Mouse (Mus musculus) liver (tissue): ENCODE data around the gene Alg12.
A peak's percentile ranks its signal among the peaks of the same experiment; 100 is the strongest.
"Not testable (repeated sequence)": the region's sequence is repeated elsewhere in the genome, so short reads cannot be mapped to it uniquely, and the experiment has no call there.

Experiments
- DNase-seq: peaks from one replicate; pipeline ENCODE4 v3.0.0-alpha.2; 2020; ENCODE audit warnings: mixed read lengths

The Alg12 gene

DNA sequence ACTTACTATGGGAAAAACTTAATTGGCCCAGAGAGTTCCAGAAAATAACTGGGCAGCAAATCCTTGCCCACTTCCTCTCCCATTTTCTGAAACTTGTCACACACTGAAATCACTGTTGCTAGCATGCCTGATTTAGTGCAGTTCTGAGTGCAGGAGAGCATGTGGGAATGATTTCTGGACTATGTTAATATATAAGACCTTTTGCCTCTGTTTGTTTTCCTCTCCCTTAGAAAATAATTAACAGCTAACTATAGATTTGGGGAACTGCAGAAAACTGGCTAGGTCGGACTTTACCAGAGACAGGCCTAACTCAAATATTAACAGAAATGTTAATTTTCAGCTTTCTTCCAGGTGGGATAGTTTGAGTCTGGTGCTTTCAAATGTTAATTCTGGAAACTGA lies 50.6 kb downstream of the Alg12 start:
- DNase-seq = no peak

DNA sequence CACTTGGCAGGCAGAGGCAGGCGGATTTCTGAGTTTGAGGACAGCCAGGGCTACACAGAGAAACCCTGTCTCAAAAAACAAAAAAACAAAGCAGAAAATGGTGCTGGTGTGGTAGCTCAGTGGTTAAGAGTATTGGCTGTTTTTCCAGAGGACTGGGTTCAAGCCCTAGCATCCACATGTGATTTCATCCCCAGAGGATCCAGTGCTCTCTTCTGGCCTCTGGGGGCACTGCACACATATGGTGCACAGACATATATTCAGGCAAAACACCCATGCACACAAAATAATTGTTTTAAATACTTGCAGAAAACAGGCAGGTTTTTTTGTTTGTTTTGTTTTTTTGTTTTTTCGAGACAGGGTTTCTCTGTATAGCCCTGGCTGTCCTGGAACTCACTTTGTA lies 53.0 kb downstream of the Alg12 start:
- not testable (repeated sequence) for DNase-seq

DNA sequence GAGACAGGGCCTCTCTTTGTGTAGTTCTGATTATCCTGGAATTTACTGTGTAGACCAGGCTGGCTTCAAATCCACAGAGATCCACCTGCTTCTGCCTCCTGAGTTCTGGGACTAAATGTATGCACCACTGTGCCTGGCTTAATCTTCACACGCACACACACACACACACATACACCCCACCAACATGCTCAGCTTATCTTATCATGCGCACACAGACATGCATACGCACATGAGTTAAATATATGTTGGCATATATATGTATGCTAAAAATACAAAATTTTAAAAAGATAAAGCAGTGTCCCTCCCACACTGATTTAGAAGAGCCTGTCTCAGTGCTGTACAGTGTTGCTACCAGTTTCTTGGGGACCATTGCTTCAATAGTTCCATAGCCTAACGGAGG lies 57.6 kb downstream of the Alg12 start:
- peak; percentile 68 for DNase-seq

- no peak for DNase-seq
Measured at GRCm38 (mm10) chr15:88758061-88758460, 61.1 kb downstream of the Alg12 start.

- no peak for DNase-seq
Measured at GRCm38 (mm10) chr15:88755761-88756160, 63.4 kb downstream of the Alg12 start.
